Mouse (Mus musculus) heart, embryonic 16.5 days (tissue): Measurements from ENCODE around the gene Gm14819. TPM values are rescaled to one million over a fixed set of nuclear protein-coding genes. Genes with fewer than 3 reads are reported as not detected.
"Not testable (repeated sequence)": the region's sequence is repeated elsewhere in the genome, so short reads cannot be mapped to it uniquely, and the experiment has no call there.

Experiments used
- ATAC-seq: fragments of 200-750 bp; cut with Nextera tagmentation; replicated peaks from 2 replicates; pipeline ENCODE4 v1.8.0; 2017; ENCODE audit warnings: moderate number of reproducible peaks; ENCODE audit not compliant: insufficient read depth, low FRiP score; ENCODE audit errors: extremely low read depth
- H3K27ac ChIP-seq: fragments of 300-500 bp; sonication (generic); 2 replicates; pipeline ENCODE4 v1.5.1; 2014; ENCODE audit warnings: mild to moderate bottlenecking, low read length, control low read depth, moderate library complexity
- H3K27me3 ChIP-seq: fragments of 300-500 bp; sonication (generic); 2 replicates; pipeline ENCODE4 v1.6.1; 2014; ENCODE audit warnings: low read length, mixed read lengths; ENCODE audit not compliant: control insufficient read depth, insufficient read depth
- H3K36me3 ChIP-seq: fragments of 300-500 bp; sonication (generic); 2 replicates; pipeline ENCODE4 v1.6.1; 2014; ENCODE audit not compliant: control insufficient read depth, insufficient read depth
- H3K4me1 ChIP-seq: fragments of 300-500 bp; sonication (generic); 2 replicates; pipeline ENCODE4 v1.6.1; 2014; ENCODE audit warnings: low read length, mixed read lengths; ENCODE audit not compliant: control insufficient read depth, insufficient read depth
- H3K4me2 ChIP-seq: fragments of 300-500 bp; sonication (generic); 2 replicates; pipeline ENCODE4 v1.6.1; 2014; ENCODE audit warnings: low read depth, mild to moderate bottlenecking, control low read depth, low read length
- H3K4me3 ChIP-seq: fragments of 300-500 bp; sonication (generic); 2 replicates; pipeline ENCODE4 v1.5.1; 2014; ENCODE audit warnings: mild to moderate bottlenecking, control low read depth, low read length
- H3K9ac ChIP-seq: fragments of 300-500 bp; sonication (generic); 2 replicates; pipeline ENCODE4 v1.6.1; 2014; ENCODE audit warnings: low read length, control low read depth
- H3K9me3 ChIP-seq: fragments of 300-500 bp; sonication (generic); replicated peaks from 2 replicates; pipeline ENCODE4 v1.6.1; 2016; ENCODE audit warnings: low read length; ENCODE audit not compliant: control insufficient read depth
- WGBS: fragments of 180-500 bp; shearing (Covaris S2); extraction: QIAGEN DNeasy Blood & Tissue Kit; methylation state at CpG from one replicate; pipeline ENCODE4 v1.1.7; 2014; 5-methylcytosine and 5-hydroxymethylcytosine counted together
- polyA plus RNA-seq: library from polyadenylated mRNA; unstranded; fragments of >200 nt; fragmentation: Nextera tagmentation; extraction: Ambion mirVana; gene quantifications from 2 replicates; pipeline ENCODE4 v1.2.1, GENCODE M21; 2015

The Gm14819 gene
- polyA plus RNA-seq = not detected in 2 replicates

GRCm38 (mm10) chrX:35403883-35404282 is at the start of gene Gm14819:
Gene Gm14819, plus strand, starts transcription at chrX:35404183.
- not testable (repeated sequence) for H3K9ac ChIP-seq
- no CpG with 5 or more reads among the region's 6 CpGs for WGBS

More at GRCm38 (mm10) chrX:35403883-35404282, at the start of gene Gm14819:
- not testable (repeated sequence) for H3K4me1 ChIP-seq, H3K27me3 ChIP-seq, H3K27ac ChIP-seq, H3K9me3 ChIP-seq, H3K4me3 ChIP-seq, H3K4me2 ChIP-seq, ATAC-seq, H3K36me3 ChIP-seq
